Mouse (Mus musculus) hindbrain, embryonic 14.5 days (tissue): ENCODE results near the gene Ppp3r1. TPM values are rescaled to one million over a fixed set of nuclear protein-coding genes. Genes with fewer than 3 reads are reported as not detected.

Experiments
- ATAC-seq: fragments of 200-750 bp; cut with Nextera tagmentation; 2 replicates; pipeline ENCODE4 v1.8.0; 2017; ENCODE audit warnings: moderate number of reproducible peaks, mild to moderate bottlenecking, moderate TSS enrichment, moderate library complexity; ENCODE audit not compliant: low FRiP score
- DNase-seq: peaks from one replicate; pipeline ENCODE4 v3.0.0-alpha.2; 2015; ENCODE audit warnings: low spot score
- H3K27ac ChIP-seq: fragments of 300-500 bp; sonication (generic); 2 replicates; pipeline ENCODE4 v1.5.1; 2014; ENCODE audit warnings: mild to moderate bottlenecking, moderate library complexity
- H3K27me3 ChIP-seq: fragments of 300-500 bp; sonication (generic); 2 replicates; pipeline ENCODE4 v1.6.1; 2014; ENCODE audit warnings: mild to moderate bottlenecking, low read length, mixed read lengths; ENCODE audit not compliant: control insufficient read depth, insufficient read depth
- H3K36me3 ChIP-seq: fragments of 300-500 bp; sonication (generic); replicated peaks from 2 replicates; pipeline ENCODE4 v1.6.1; 2014; ENCODE audit not compliant: control insufficient read depth, insufficient read depth
- H3K4me1 ChIP-seq: fragments of 300-500 bp; sonication (generic); replicated peaks from 2 replicates; pipeline ENCODE4 v1.6.1; 2014; ENCODE audit warnings: antibody characterized with exemption, low read length, mixed read lengths; ENCODE audit not compliant: control insufficient read depth, insufficient read depth
- H3K4me2 ChIP-seq: fragments of 300-500 bp; sonication (generic); replicated peaks from 2 replicates; pipeline ENCODE4 v1.6.1; 2014; ENCODE audit warnings: mild to moderate bottlenecking, moderate library complexity
- H3K4me3 ChIP-seq: fragments of 300-500 bp; sonication (generic); replicated peaks from 2 replicates; pipeline ENCODE4 v1.5.1; 2014; ENCODE audit warnings: mild to moderate bottlenecking, low read length
- H3K9ac ChIP-seq: fragments of 300-500 bp; sonication (generic); 2 replicates; pipeline ENCODE4 v1.6.1; 2014
- H3K9me3 ChIP-seq: fragments of 300-500 bp; sonication (generic); 2 replicates; pipeline ENCODE4 v1.6.1; 2016; ENCODE audit warnings: low read length; ENCODE audit not compliant: control insufficient read depth
- WGBS: fragments of 180-500 bp; shearing (Covaris S2); extraction: QIAGEN DNeasy Blood & Tissue Kit; methylation state at CpG from one replicate; pipeline ENCODE4 v1.1.7; 2014; 5-methylcytosine and 5-hydroxymethylcytosine counted together
- polyA plus RNA-seq: library from polyadenylated mRNA; unstranded; fragments of >200 nt; fragmentation: Nextera tagmentation; extraction: Ambion mirVana; gene quantifications from 2 replicates; pipeline ENCODE4 v1.2.1, GENCODE M21; 2014

Gene Ppp3r1
- polyA plus RNA-seq, 1 experiment from 2014 or later, result 240 TPM

DNA sequence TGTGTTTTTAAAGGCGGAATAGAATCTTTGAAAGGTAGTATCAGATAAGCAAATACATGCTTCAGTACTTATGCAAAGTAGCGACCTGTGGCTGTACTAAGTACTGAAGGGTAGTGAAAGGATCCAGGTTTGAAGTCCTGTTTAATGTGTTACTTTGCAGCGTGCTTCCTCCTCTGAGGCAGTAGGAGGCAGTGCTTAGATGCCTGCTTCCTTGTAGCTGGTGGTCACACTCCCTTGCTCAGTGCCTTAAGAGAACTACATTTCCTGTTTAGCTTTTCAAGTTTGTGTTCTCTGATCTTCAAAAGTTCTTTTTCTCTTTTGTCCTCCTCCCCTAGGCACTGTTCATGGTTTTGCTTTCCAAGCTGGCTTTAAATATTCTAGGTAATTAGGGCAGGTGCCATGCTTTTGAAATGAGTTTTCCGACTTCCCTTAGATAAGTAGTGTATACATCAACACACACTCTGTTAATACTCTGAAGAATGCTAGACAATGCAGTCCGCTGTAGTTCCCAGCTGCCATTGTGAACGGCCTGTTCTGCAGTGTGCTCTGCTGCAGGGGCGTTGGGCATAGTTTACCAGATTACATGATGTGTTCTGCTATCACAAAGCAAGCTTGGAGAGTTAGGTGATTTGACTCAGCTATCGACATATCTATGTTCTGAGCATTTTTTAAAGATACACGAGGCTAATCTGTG, 33.2 kb downstream of the Ppp3r1 start:
- H3K4me3 ChIP-seq, result no peak overlapping the region
- whole genome bisulfite sequencing, result 77% methylated on average over 9 of the region's 9 CpGs
- H3K4me2 ChIP-seq, result no peak overlapping the region
- H3K27ac ChIP-seq, result no peak overlapping the region
- H3K9ac ChIP-seq, result no peak overlapping the region
- peaks cover 32% of the 10 kb centered on the region for H3K36me3 ChIP-seq
- no peaks in the 10 kb centered on the region for H3K4me1 ChIP-seq
- ATAC-seq (no peak), DNase-seq (no peak)
- H3K27me3 ChIP-seq, result no peaks in the 10 kb centered on the region
- no peaks in the 10 kb centered on the region for H3K9me3 ChIP-seq

DNA sequence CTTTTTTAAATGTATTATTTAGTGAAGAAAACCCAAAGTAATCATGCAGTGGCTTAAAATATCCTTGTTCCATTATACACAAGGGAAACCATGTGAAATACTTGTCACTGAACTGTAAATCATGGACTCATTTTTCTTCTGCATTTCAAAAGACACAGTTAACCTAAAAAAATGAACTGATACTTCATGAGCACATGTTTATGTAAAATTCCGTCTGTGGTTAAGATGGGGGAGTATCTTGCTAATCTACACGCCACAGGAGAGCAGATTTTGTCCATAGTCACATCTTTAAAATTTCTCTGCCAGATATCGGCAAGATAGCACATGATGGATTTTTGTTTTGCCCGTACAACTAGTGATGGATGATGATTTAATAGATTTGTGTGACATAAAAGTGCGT, 40.1 kb downstream of the Ppp3r1 start:
- WGBS, result 93% methylated on average over 5 of the region's 5 CpGs
- Histone ChIP-seq H3K27ac (no peak overlapping the region), H3K4me2 (no peak overlapping the region), H3K9me3 (no peaks in the 10 kb centered on the region), H3K4me1 (no peaks in the 10 kb centered on the region), H3K27me3 (no peaks in the 10 kb centered on the region), H3K36me3 (peaks cover 94% of the 10 kb centered on the region), H3K4me3 (no peak overlapping the region), H3K9ac (no peak overlapping the region)
- ATAC-seq (no peak), DNase-seq (no peak)

DNA sequence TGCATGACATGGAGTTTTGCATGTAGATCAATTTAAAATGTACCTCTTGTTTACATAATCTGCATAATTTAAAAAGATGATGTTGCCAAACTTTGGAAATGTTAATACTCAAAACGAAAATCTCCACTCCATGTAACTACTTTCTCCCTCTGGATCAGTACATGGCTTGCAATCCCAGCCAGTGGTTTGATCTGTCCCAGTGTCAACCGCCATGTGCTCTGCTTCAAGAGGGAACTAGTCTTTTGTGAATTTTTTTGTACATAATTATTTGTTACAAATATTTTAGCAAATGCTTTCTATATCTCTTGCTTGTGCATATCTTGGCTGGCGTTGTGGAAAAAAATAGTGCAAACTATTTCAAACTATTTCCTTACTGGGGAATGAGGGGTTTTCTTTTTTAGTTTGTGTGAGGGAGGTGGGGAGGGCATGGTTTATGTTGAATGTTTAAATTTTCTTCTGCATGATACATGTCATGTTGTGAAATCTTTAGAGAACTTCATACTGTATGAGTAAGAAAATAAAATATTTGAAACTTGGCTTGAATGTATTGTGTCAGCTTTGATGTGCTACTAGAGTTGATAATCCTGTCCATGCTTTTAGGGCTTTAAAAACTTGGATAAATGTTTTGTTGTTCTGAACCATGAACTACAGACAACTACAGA, 40.9 kb downstream of the Ppp3r1 start:
- ATAC-seq (no peak), DNase-seq (no peak)
- H3K4me1 ChIP-seq, result no peaks in the 10 kb centered on the region
- H3K4me2 ChIP-seq, result no peak overlapping the region
- no peaks in the 10 kb centered on the region for H3K27me3 ChIP-seq
- no peak overlapping the region for H3K27ac ChIP-seq
- no peak overlapping the region for H3K4me3 ChIP-seq
- peaks cover 94% of the 10 kb centered on the region for H3K36me3 ChIP-seq
- 96% methylated on average over 3 of the region's 3 CpGs for WGBS
- no peak overlapping the region for H3K9ac ChIP-seq
- no peaks in the 10 kb centered on the region for H3K9me3 ChIP-seq

DNA sequence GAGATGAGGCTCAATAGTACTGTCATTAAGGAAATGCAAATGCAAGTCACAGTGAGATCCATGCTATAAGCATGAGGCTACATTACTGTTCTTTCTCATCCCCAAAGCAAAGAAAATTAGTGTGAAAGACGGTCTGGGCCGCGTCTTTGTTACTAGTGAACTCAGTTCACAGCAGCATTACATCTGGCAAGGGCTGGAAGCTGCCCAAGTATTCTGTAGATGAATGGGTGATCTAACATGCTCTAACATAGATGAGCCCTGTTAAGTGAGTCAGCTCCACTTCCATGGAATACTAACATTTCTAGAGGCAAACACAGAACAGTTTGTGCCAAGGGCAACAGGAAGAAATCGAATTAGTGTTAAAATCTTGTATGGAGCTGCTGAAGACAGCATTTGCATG, 41.9 kb downstream of the Ppp3r1 start:
- Histone ChIP-seq H3K27me3 (no peaks in the 10 kb centered on the region), H3K4me2 (no peak overlapping the region), H3K36me3 (peaks cover 89% of the 10 kb centered on the region), H3K9ac (no peak overlapping the region), H3K9me3 (no peaks in the 10 kb centered on the region), H3K4me1 (no peaks in the 10 kb centered on the region), H3K27ac (no peak overlapping the region), H3K4me3 (no peak overlapping the region)
- no peak for DNase-seq
- no peak for ATAC-seq
- WGBS, result 93% methylated on average over 4 of the region's 4 CpGs

DNA sequence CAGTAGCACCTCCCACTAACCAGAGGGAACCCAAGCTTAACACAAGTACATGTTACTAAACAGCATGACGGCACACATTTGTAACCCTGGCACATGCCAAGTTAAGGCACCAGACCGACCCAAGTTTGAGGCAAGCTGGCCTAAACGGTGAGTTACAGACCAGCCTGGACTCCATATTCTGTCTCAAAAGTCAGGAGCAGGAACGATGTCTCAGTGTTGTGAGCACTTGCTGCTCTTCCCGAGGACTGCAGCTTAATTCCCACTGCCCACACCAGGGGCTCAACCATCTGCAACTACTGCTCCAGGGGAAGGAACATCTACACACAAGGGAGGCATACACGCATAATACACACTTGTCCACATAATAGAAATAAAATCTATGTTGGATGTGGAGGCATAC, 43.4 kb downstream of the Ppp3r1 start:
- H3K4me1 ChIP-seq, result no peaks in the 10 kb centered on the region
- no peaks in the 10 kb centered on the region for H3K27me3 ChIP-seq
- H3K27ac ChIP-seq, result no peak overlapping the region
- H3K4me2 ChIP-seq, result no peak overlapping the region
- no peaks in the 10 kb centered on the region for H3K9me3 ChIP-seq
- DNase-seq, result no peak
- no peak for ATAC-seq
- WGBS, result 90% methylated on average over 6 of the region's 6 CpGs
- no peak overlapping the region for H3K9ac ChIP-seq
- no peak overlapping the region for H3K4me3 ChIP-seq
- peaks cover 87% of the 10 kb centered on the region for H3K36me3 ChIP-seq

DNA sequence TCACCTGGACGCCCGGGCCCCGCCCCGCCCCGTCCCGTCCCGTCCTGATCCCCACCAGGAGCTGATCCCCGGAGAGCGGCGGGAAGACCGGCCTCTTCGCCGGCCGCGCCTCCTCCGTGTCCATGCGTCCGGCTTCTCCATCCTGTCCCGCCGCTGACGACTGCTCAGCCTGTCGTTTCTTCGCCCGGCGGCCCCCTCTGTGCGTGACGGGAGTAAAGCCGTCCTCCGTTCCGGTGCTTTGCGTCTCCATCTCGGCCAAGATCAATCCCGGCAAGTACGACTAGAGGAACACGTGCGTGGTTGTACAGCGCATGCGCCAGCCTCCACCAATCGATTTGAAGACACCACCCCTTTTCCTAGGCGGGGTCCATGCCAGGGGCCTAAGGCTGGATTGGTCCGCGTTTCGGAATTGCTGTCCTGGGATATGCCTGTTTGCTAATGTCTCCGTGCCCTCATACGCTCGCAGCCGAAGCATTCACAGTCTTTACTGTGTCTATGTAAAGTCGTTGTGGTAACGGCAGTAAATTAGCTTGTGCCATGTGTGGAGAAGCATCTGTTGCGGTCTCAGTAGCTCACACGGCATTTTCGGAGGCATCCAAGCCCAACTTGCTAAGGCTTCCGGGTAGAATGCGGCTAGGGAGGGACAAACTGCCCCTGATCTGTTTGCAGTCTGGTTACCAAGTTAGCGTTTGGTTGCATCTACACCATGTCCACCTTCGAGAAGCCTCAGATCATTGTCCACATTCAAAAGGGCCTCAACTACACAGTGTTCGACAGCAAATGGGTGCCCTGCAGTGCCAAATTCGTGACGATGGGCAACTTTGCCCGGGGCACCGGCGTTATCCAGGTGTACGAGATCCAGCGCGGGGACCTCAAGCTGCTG, 52.4 kb downstream of the Ppp3r1 start, which contains the start of gene Pno1:
Gene Pno1 (minus strand): TSS at position 311 of the 883 bp plus-strand sequence.
- ATAC-seq (peak; percentile 99), DNase-seq (peak; percentile 97)
- under 1% methylated on average over 65 of the region's 65 CpGs for WGBS
- peak within 1 kb of the TSS; percentile 81 for H3K9ac ChIP-seq
- no peaks in the 10 kb centered on the region for H3K9me3 ChIP-seq
- peak within 1 kb of the TSS; percentile 63 for H3K4me2 ChIP-seq
- peaks cover 23% of the 10 kb centered on the region for H3K36me3 ChIP-seq
- H3K27ac ChIP-seq, result peak within 1 kb of the TSS; percentile 86
- no peaks in the 10 kb centered on the region for H3K27me3 ChIP-seq
- peak within 1 kb of the TSS; percentile 83 for H3K4me3 ChIP-seq
- H3K4me1 ChIP-seq, result peaks cover 16% of the 10 kb centered on the region; the same call in 1 of the 2 replicates

DNA sequence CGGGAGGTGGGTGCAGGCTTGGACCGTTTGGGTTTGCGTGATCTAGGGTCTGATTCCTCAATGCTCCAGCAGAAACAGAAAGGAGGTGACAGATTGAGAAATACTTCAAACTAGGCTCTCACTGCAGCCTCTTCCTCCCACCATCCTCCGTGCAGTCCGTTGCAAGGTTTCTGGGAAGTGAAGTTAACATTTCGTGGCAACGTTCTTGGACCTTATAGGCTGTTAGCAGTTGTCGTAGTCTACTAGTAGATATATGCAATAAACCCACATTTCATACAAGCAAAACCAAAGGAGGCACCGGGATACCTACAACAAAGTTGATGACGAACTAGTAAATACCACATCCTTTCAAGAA, 53.1 kb downstream of the Ppp3r1 start:
- DNase-seq (no peak), ATAC-seq (no peak)
- Histone ChIP-seq H3K27me3 (no peaks in the 10 kb centered on the region), H3K4me3 (peak overlapping the region; percentile 83), H3K27ac (peak overlapping the region; percentile 86), H3K9me3 (no peaks in the 10 kb centered on the region), H3K9ac (peak overlapping the region; percentile 81), H3K4me2 (peak overlapping the region; percentile 63), H3K36me3 (peaks cover 18% of the 10 kb centered on the region), H3K4me1 (peaks cover 16% of the 10 kb centered on the region; the same call in 1 of the 2 replicates)
- 3% methylated on average over 10 of the region's 10 CpGs for WGBS

DNA sequence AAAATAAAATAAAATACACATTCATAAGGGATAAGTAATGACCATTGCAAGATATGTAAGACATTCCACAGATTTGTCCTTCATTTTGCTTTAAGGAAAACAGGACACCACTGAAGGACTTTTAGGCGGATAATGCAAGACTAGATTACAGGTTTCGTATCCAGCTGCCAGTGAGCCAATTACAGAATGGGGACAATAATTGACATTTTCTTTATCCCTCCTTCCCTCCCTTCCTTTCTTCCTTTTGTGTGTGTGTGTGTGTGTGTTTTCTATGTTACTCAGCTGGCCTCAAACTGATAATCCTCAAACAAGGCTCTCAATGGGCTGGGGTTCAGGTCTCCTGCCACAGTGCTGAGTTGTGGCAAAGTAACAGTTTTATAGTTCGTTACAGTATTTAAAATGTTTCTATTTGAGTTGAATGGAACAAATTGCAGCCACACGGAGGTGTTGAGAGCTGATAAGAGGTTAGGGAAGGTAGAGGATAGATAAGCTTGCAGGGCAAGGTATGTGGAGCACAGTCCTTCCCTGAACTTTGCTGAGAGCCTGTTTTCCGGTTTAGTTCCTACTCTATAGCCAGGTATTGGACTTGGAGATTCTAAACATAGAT, 53.9 kb downstream of the Ppp3r1 start:
- Histone ChIP-seq H3K4me1 (peaks cover 16% of the 10 kb centered on the region; the same call in 1 of the 2 replicates), H3K4me2 (peak overlapping the region; percentile 63), H3K27ac (no peak overlapping the region), H3K9ac (peak overlapping the region; percentile 81; the same call in 1 of the 2 replicates), H3K27me3 (no peaks in the 10 kb centered on the region), H3K4me3 (no peak overlapping the region), H3K36me3 (peaks cover 13% of the 10 kb centered on the region), H3K9me3 (no peaks in the 10 kb centered on the region)
- ATAC-seq (no peak), DNase-seq (no peak)
- WGBS, result 84% methylated on average over 5 of the region's 5 CpGs

DNA sequence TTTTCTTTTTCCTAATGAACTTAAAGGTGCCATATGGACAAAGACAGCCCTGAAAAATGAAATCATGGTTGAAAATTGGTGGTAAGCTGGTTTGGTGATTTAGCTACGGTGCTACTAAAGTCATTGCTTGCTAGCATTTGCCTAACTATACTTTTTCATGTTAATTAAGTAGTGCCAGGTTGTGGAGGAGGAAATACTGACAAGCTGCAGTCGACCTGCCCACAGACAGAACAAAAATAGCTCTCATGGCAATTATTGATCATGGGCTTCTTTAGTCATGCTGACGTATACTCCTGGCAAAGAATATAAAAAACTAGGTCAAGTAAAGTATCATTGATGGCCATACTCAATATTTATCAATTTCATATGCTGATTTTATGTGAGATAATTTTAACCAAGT, 56.4 kb downstream of the Ppp3r1 start:
- DNase-seq, result no peak
- WGBS, result 90% methylated on average over 3 of the region's 3 CpGs
- Histone ChIP-seq H3K9me3 (no peaks in the 10 kb centered on the region), H3K9ac (no peak overlapping the region), H3K27ac (no peak overlapping the region), H3K4me1 (peaks cover 12% of the 10 kb centered on the region; the same call in 1 of the 2 replicates), H3K27me3 (no peaks in the 10 kb centered on the region), H3K4me3 (no peak overlapping the region), H3K4me2 (no peak overlapping the region), H3K36me3 (peaks cover 2% of the 10 kb centered on the region; the same call in 1 of the 2 replicates)
- no peak for ATAC-seq
